Mouse (Mus musculus) splenic B cell, adult 2 months (primary cell): ENCODE measurements around the gene Jpt1.
A peak's percentile ranks its signal among the peaks of the same experiment; 100 is the strongest.
"Not testable (repeated sequence)": the region's sequence is repeated elsewhere in the genome, so short reads cannot be mapped to it uniquely, and the experiment has no call there.

ENCODE experiments used
- DNase-seq: peaks from one replicate; pipeline ENCODE4 v3.0.0-alpha.2; 2011; ENCODE audit warnings: low read depth, low spot score
- H3K27me3 ChIP-seq: 2 replicates; pipeline ENCODE4 v1.6.1; 2012; ENCODE audit warnings: mild to moderate bottlenecking, low read length, moderate library complexity, mixed read lengths; ENCODE audit not compliant: control insufficient read depth, poor library complexity, insufficient read depth, severe bottlenecking
- H3K36me3 ChIP-seq: 2 replicates; pipeline ENCODE4 v1.6.1; 2012; ENCODE audit warnings: mild to moderate bottlenecking, low read length, moderate library complexity, mixed read lengths; ENCODE audit not compliant: control insufficient read depth, poor library complexity, insufficient read depth, severe bottlenecking

Jpt1 gene

GRCm38 (mm10) chr11:115492387-115492786 lies 21.8 kb downstream of the Jpt1 start:
- no peak for DNase-seq
- H3K36me3 ChIP-seq: peaks cover 2% of the 10 kb centered on the region
- no peaks in the 10 kb centered on the region for H3K27me3 ChIP-seq

- H3K36me3 ChIP-seq: peaks cover 2% of the 10 kb centered on the region; the same call in 1 of the 2 replicates
- peak; percentile 87 for DNase-seq
- no peaks in the 10 kb centered on the region for H3K27me3 ChIP-seq
Measured at GRCm38 (mm10) chr11:115491356-115492083, 22.7 kb downstream of the Jpt1 start, which contains the start of gene Nt5c. Gene Nt5c (minus strand): TSS chr11:115491862.

GRCm38 (mm10) chr11:115490441-115491355 lies 23.5 kb downstream of the Jpt1 start:
- Histone ChIP-seq H3K36me3 (peaks cover 2% of the 10 kb centered on the region; the same call in 1 of the 2 replicates), H3K27me3 (no peaks in the 10 kb centered on the region)
- no peak for DNase-seq

- H3K36me3 ChIP-seq: peaks cover 2% of the 10 kb centered on the region; the same call in 1 of the 2 replicates
- no peaks in the 10 kb centered on the region for H3K27me3 ChIP-seq
- DNase-seq: no peak
Measured at GRCm38 (mm10) chr11:115488551-115489104, 25.6 kb downstream of the Jpt1 start.

- Histone ChIP-seq H3K27me3 (no peaks in the 10 kb centered on the region), H3K36me3 (peaks cover 2% of the 10 kb centered on the region; the same call in 1 of the 2 replicates)
- no peak for DNase-seq
Measured at GRCm38 (mm10) chr11:115485155-115485554, 29.0 kb downstream of the Jpt1 start.

- Histone ChIP-seq H3K36me3 (no peaks in the 10 kb centered on the region), H3K27me3 (no peaks in the 10 kb centered on the region)
- peak; percentile 86 for DNase-seq
Measured at GRCm38 (mm10) chr11:115483726-115484125, 30.5 kb downstream of the Jpt1 start.

GRCm38 (mm10) chr11:115483278-115483677 lies 30.9 kb downstream of the Jpt1 start:
- H3K27me3 ChIP-seq: no peaks in the 10 kb centered on the region
- H3K36me3 ChIP-seq: no peaks in the 10 kb centered on the region
- no peak for DNase-seq

- H3K36me3 ChIP-seq: no peaks in the 10 kb centered on the region
- H3K27me3 ChIP-seq: no peaks in the 10 kb centered on the region
- DNase-seq: no peak
Measured at GRCm38 (mm10) chr11:115481553-115482259, 32.5 kb downstream of the Jpt1 start.

- DNase-seq: no peak
- Histone ChIP-seq H3K27me3 (no peaks in the 10 kb centered on the region), H3K36me3 (no peaks in the 10 kb centered on the region)
Measured at GRCm38 (mm10) chr11:115478296-115478938, 35.8 kb downstream of the Jpt1 start.

GRCm38 (mm10) chr11:115477388-115477787 lies 36.8 kb downstream of the Jpt1 start:
- not testable (repeated sequence) for H3K36me3 ChIP-seq, H3K27me3 ChIP-seq
- peak; percentile 52 for DNase-seq

- not testable (repeated sequence) for DNase-seq, H3K27me3 ChIP-seq, H3K36me3 ChIP-seq
Measured at GRCm38 (mm10) chr11:115476630-115477029, 37.6 kb downstream of the Jpt1 start.

- H3K27me3 ChIP-seq: no peaks in the 10 kb centered on the region
- no peaks in the 10 kb centered on the region for H3K36me3 ChIP-seq
- DNase-seq: no peak
Measured at GRCm38 (mm10) chr11:115475758-115476237, 38.4 kb downstream of the Jpt1 start.

- H3K27me3 ChIP-seq: no peaks in the 10 kb centered on the region
- no peaks in the 10 kb centered on the region for H3K36me3 ChIP-seq
- DNase-seq: peak; percentile 87
Measured at GRCm38 (mm10) chr11:115475025-115475757, 39.0 kb downstream of the Jpt1 start, which contains the start of gene Armc7. Gene Armc7 (plus strand): TSS chr11:115475667.
